Mouse (Mus musculus) cortical plate, adult 2 months (tissue): ENCODE measurements at regions not wholly inside any gene's neighbourhood (a gene's known extent, or its start where the extent isn't known, plus 50 kb on each side); places are given as distances from the start of the nearest gene placed in this dataset.

Experiments used
- CTCF ChIP-seq: fragments of 200-500 bp; IDR thresholded peaks from 2 replicates; pipeline ENCODE4 v1.5.1; 2011; ENCODE audit warnings: mild to moderate bottlenecking, control low read depth, low read length; ENCODE audit not compliant: insufficient read depth; ENCODE audit errors: extremely low read depth
- POLR2A ChIP-seq: fragments of 200-500 bp; IDR thresholded peaks from 2 replicates; pipeline ENCODE4 v1.6.1; 2011; ENCODE audit warnings: mild to moderate bottlenecking, low read length, control low read depth; ENCODE audit not compliant: insufficient read depth; ENCODE audit errors: extremely low read depth

DNA sequence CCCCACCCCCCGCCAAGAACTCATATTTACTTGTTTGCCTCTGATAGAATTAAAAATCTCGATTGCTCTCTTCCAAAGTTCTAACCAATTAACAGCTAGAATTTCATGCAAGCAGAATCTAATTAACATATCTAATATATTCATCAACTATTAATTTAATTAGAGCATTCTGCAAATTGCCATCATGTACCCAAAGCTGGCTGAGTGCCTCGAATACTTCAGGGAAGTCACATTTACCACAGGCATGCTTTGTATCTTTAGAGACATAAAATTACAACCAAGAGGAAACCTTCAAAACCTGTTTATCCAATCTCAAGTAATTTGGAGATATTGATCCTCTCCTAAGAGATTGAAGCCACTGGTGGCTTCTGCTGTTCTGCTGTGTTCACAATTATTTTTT, 401.6 kb upstream of the Nmur2 start:
- no peak for TF ChIP-seq CTCF
- no peak for TF ChIP-seq POLR2A
